Mouse (Mus musculus) ES-E14 (cell line): ENCODE results near the gene Mex3b.

ENCODE experiments used
- HCFC1 ChIP-seq: IDR thresholded peaks from 2 replicates; pipeline ENCODE4 v1.6.1; 2012; ENCODE audit warnings: low read length, inconsistent platforms, borderline replicate concordance; ENCODE audit not compliant: insufficient read depth
- MAFK ChIP-seq: IDR thresholded peaks from 2 replicates; pipeline ENCODE4 v1.6.1; 2014; ENCODE audit warnings: mild to moderate bottlenecking, low read depth, low read length, inconsistent platforms; ENCODE audit not compliant: insufficient read depth
- ZC3H11A ChIP-seq: IDR thresholded peaks from 2 replicates; pipeline ENCODE4 v1.6.1; 2012; ENCODE audit warnings: low read depth, mild to moderate bottlenecking, inconsistent platforms, low read length, borderline replicate concordance
- ZNF384 ChIP-seq: IDR thresholded peaks from 2 replicates; pipeline ENCODE4 v1.6.1; 2012; ENCODE audit warnings: low read depth, low read length, inconsistent platforms

DNA sequence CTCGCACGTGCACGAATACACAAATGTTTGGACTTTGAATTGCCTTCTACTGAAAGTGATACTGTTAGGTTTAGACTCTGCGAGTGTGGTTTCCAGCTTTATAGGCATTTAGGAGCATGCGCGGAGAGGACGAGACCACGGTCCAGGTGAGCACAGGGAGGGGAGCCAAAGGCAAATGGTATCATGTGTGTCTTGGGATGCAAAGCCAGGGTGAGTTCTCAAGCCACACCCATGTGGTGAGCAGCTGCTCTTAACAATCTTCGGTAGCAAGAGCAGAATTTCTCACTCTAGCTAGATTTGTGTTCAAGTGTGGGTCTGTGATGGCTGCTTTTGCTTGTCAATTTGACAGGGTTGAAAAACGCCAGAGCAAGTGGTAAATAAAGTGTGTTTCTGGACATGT lies 44.4 kb downstream of the Mex3b start:
- TF ChIP-seq ZC3H11A: no peak
- no peak for TF ChIP-seq ZNF384
- no peak for TF ChIP-seq MAFK
- no peak for TF ChIP-seq HCFC1
